Mouse (Mus musculus) testis, adult 2 months (tissue): ENCODE measurements around the gene 6430548M08Rik. TPM values are rescaled to one million over a fixed set of nuclear protein-coding genes. Genes with fewer than 3 reads are reported as not detected.
A peak's percentile ranks its signal among the peaks of the same experiment; 100 is the strongest.

Source experiments
- H3K27ac ChIP-seq: fragments of 200-500 bp; 2 replicates; pipeline ENCODE4 v1.5.1; 2012; ENCODE audit warnings: low read depth, low read length; ENCODE audit not compliant: control insufficient read depth, insufficient read depth
- H3K27me3 ChIP-seq: fragments of 200-500 bp; 2 replicates; pipeline ENCODE4 v1.6.1; 2012; ENCODE audit warnings: mild to moderate bottlenecking, low read length, moderate library complexity; ENCODE audit not compliant: control insufficient read depth, insufficient read depth
- H3K36me3 ChIP-seq: fragments of 200-500 bp; 2 replicates; pipeline ENCODE4 v1.6.1; 2012; ENCODE audit warnings: mild to moderate bottlenecking, low read length; ENCODE audit not compliant: control insufficient read depth, insufficient read depth
- H3K4me1 ChIP-seq: fragments of 200-500 bp; 2 replicates; pipeline ENCODE4 v1.6.1; 2012; ENCODE audit warnings: low read length; ENCODE audit not compliant: control insufficient read depth, insufficient read depth
- H3K4me3 ChIP-seq: fragments of 200-500 bp; 2 replicates; pipeline ENCODE4 v1.5.1; 2012; ENCODE audit warnings: low read depth, mild to moderate bottlenecking, low read length, moderate library complexity, mixed read lengths; ENCODE audit not compliant: control insufficient read depth
- CTCF ChIP-seq: fragments of 200-500 bp; IDR thresholded peaks from 2 replicates; pipeline ENCODE4 v1.5.1; 2012; ENCODE audit warnings: low read depth, mild to moderate bottlenecking, inconsistent platforms, low read length, moderate library complexity; ENCODE audit not compliant: control insufficient read depth, insufficient read depth, insufficient replicate concordance
- POLR2A ChIP-seq: fragments of 200-500 bp; IDR thresholded peaks from 2 replicates; pipeline ENCODE4 v1.6.1; 2012; ENCODE audit warnings: low read depth, mild to moderate bottlenecking, inconsistent platforms, low read length, moderate library complexity; ENCODE audit not compliant: control insufficient read depth
- polyA plus RNA-seq: library from polyadenylated mRNA; depleted of rRNA; stranded (reverse); fragments of >200 nt; gene quantifications from 2 replicates; pipeline ENCODE4 v1.2.3, GENCODE M21; 2012

The 6430548M08Rik gene
- polyA plus RNA-seq, 1 experiment: 19.8 TPM

DNA sequence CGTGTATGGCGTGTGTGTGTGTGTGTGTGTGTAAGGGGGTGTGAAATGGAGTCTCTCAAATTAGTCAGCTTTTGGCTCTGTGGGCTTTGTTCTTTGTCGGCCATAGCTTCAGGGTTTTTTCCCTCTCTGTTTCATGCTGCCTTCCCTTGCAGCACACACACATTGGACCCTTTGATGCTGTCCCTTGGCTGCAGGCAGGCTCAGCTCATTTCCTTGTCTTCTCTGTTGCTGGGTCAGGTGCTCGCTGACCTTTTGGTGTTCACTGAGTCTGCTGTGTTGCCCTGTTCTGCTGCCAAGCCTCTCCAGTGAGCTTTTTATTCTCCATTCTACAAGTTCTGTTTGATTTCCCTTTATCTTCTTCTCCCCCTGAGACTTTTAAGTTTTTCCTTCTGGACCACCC is 15.6 kb downstream of the 6430548M08Rik start:
- Histone ChIP-seq H3K4me1 (peaks cover 3% of the 10 kb centered on the region), H3K27me3 (no peaks in the 10 kb centered on the region), H3K4me3 (no peak overlapping the region), H3K36me3 (no peaks in the 10 kb centered on the region), H3K27ac (no peak overlapping the region)
- no peak for TF ChIP-seq CTCF
- no peak for TF ChIP-seq POLR2A

DNA sequence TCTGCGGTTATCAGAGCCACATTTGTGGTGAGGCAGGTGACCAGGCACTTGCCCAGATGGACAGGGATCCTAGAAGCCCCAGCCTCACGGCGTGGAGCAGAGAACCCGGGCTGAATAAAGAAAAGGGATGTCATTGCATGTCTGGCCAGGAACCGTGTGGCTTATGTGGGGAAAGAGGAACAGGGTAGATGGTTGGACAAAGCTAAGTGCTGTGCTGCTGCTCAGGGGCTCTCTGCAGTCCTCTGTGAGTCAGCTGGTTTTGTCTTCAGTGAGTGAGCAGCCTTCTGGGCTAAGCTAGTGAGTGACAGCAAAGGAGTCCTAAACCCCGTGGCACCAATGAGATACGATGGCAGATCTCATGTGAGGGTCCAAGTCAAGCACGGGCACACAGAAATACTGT is 17.2 kb downstream of the 6430548M08Rik start:
- no peak for TF ChIP-seq POLR2A
- no peak for TF ChIP-seq CTCF
- Histone ChIP-seq H3K27ac (no peak overlapping the region), H3K36me3 (no peaks in the 10 kb centered on the region), H3K27me3 (no peaks in the 10 kb centered on the region), H3K4me1 (peaks cover 3% of the 10 kb centered on the region), H3K4me3 (no peak overlapping the region)

GRCm38 (mm10) chr8:120133169-120133568 is 19.2 kb downstream of the 6430548M08Rik start:
- H3K36me3 ChIP-seq: no peaks in the 10 kb centered on the region
- 0 out of 2 replicates have a peak, but pooled peaks have one; percentile 4 for TF ChIP-seq CTCF
- TF ChIP-seq POLR2A: no peak
- H3K27me3 ChIP-seq: no peaks in the 10 kb centered on the region
- H3K4me1 ChIP-seq: no peaks in the 10 kb centered on the region
- H3K27ac ChIP-seq: no peak overlapping the region
- no peak overlapping the region for H3K4me3 ChIP-seq

- TF ChIP-seq CTCF: no peak
- no peak for TF ChIP-seq POLR2A
- Histone ChIP-seq H3K4me3 (no peak overlapping the region), H3K4me1 (no peaks in the 10 kb centered on the region), H3K27ac (no peak overlapping the region), H3K36me3 (no peaks in the 10 kb centered on the region), H3K27me3 (no peaks in the 10 kb centered on the region)
Measured at GRCm38 (mm10) chr8:120135687-120136086, 21.7 kb downstream of the 6430548M08Rik start.

DNA sequence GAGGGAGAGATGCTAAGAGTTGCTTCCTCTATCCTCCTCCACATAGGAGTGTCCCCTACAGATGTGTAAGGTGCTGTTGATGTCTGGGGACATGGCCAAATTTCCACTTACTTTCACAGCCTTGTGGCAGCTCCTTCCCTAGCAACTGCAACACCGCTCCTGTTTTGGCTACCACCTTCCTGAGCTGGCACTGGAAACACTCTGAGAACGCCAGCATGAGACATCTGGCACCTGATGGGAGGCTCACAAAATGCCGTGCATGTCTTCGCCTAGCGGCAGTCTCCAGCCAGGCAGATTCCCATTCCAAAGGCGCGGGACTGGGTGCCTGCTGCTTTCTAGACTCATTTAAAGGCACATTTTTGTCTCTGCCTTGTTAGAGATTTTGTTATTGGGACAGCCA is 22.7 kb downstream of the 6430548M08Rik start:
- H3K27ac ChIP-seq: no peak overlapping the region
- H3K4me1 ChIP-seq: no peaks in the 10 kb centered on the region
- H3K27me3 ChIP-seq: no peaks in the 10 kb centered on the region
- H3K4me3 ChIP-seq: no peak overlapping the region
- TF ChIP-seq POLR2A: no peak
- no peak for TF ChIP-seq CTCF
- H3K36me3 ChIP-seq: no peaks in the 10 kb centered on the region

DNA sequence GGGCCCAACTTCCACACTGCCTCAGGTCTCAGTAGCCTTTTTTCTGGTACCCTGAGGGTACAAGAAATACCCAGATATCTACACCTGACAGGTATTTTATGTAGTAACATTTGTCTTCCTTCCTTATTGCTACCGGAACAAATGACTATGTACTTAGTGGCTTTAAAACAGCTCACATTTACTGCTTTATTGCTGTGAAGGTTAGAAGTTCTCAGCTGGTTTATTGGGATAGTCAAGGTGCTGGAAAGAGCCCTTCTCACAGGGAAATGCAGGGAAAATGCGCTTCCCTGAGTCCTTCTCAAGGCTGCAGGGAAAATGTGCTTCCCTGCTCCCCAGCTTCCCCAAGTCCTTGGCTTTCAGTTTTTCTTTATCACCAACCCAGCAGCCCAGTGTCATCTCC is 25.0 kb downstream of the 6430548M08Rik start:
- Histone ChIP-seq H3K4me1 (no peaks in the 10 kb centered on the region), H3K27me3 (no peaks in the 10 kb centered on the region), H3K27ac (no peak overlapping the region), H3K36me3 (no peaks in the 10 kb centered on the region), H3K4me3 (no peak overlapping the region)
- TF ChIP-seq CTCF (no peak), POLR2A (no peak)

GRCm38 (mm10) chr8:120140769-120141168 is 26.8 kb downstream of the 6430548M08Rik start:
- Histone ChIP-seq H3K4me3 (no peak overlapping the region), H3K27ac (no peak overlapping the region), H3K36me3 (no peaks in the 10 kb centered on the region), H3K4me1 (no peaks in the 10 kb centered on the region), H3K27me3 (no peaks in the 10 kb centered on the region)
- TF ChIP-seq CTCF (no peak), POLR2A (no peak)
